Comparison of ENCODE assay signal across 8 mouse cellular contexts in the genomic region with DNA sequence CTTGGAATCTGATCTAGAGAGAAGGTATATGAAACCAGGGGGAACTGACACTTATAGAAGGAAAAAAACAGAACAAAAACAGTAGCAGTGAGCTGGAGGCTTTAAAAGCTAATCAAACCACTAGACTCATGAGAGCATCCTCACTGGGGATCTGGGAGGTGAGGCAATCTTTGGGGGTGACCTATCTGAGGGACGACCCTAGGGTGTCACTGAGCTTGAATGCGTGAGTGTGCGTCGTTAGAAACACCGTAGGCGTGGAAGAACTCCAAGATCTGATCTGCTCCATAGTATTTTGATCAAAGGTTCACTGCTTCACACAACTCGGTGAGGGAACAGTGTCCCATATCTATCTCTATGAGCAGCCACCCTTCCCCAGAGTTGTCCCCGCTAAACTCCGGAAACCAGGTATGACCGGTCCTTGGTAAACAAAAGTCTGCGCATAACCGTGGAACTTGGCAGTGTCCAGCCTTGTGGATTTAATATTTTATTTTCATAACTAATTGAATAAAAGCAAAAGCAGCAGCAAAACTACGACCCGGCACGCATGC. TPM values are rescaled to one million over a fixed set of nuclear protein-coding genes. Genes with fewer than 3 reads are reported as not detected.
DNase-seq lines count a peak whose midpoint lies in the region; ATAC-seq lines count a peak whose summit lies in the region.

No protein-coding gene starts in this region.

- H3K4me1 ChIP-seq in heart, embryonic 16.5 days (ENCODE audit: control insufficient read depth, insufficient read depth, low read length): peaks cover 23% of the 10 kb centered on the region
- peaks cover 39% of the 10 kb centered on the region for H3K4me1 ChIP-seq in hindbrain, embryonic 13.5 days (replicated peaks)
- peaks cover 8% of the 10 kb centered on the region for H3K4me1 ChIP-seq in midbrain, embryonic 11.5 days (ENCODE audit: control insufficient read depth, insufficient read depth, low read length)

- 0 out of 2 replicates have a peak overlapping the region, but pooled peaks have one; percentile 4 for H3K27ac ChIP-seq in heart, embryonic 16.5 days (ENCODE audit: low read length)
- 0 out of 2 replicates have a peak overlapping the region, but pooled peaks have one; percentile 48 for H3K27ac ChIP-seq in hindbrain, embryonic 13.5 days
- H3K27ac ChIP-seq in midbrain, embryonic 11.5 days (ENCODE audit: low read depth, low read length): no peak overlapping the region

- no peaks in the 10 kb centered on the region for H3K27me3 ChIP-seq in heart, embryonic 16.5 days (ENCODE audit: control insufficient read depth, insufficient read depth, low read length)
- H3K27me3 ChIP-seq in hindbrain, embryonic 13.5 days: no peaks in the 10 kb centered on the region
- no peaks in the 10 kb centered on the region for H3K27me3 ChIP-seq in midbrain, embryonic 11.5 days (ENCODE audit: control insufficient read depth, insufficient read depth, low read length)

- H3K9me3 ChIP-seq in heart, embryonic 16.5 days (replicated peaks; ENCODE audit: control insufficient read depth, low read length): no peaks in the 10 kb centered on the region
- H3K9me3 ChIP-seq in hindbrain, embryonic 13.5 days: no peaks in the 10 kb centered on the region
- no peaks in the 10 kb centered on the region for H3K9me3 ChIP-seq in midbrain, embryonic 11.5 days (ENCODE audit: control insufficient read depth, low read length)

- H3K9ac ChIP-seq in heart, embryonic 16.5 days (ENCODE audit: low read length): peak overlapping the region; percentile 97
- H3K9ac ChIP-seq in hindbrain, embryonic 13.5 days: peak overlapping the region; percentile 94
- peak overlapping the region; percentile 94 for H3K9ac ChIP-seq in midbrain, embryonic 11.5 days (ENCODE audit: low read length)

- H3K4me3 ChIP-seq in heart, embryonic 16.5 days (ENCODE audit: low read length): peak overlapping the region; percentile 97
- H3K4me3 ChIP-seq in hindbrain, embryonic 13.5 days: peak overlapping the region; percentile 90
- peak overlapping the region; percentile 92 for H3K4me3 ChIP-seq in midbrain, embryonic 11.5 days (ENCODE audit: low read depth, low read length)

- no peak for DNase-seq in heart, postnatal 14 days
- peak; percentile 86 for DNase-seq in midbrain, embryonic 11.5 days (ENCODE audit: low spot score, missing footprints)
- no peak for DNase-seq in natural killer cell, adult 2 months (ENCODE audit: low spot score in 2 of 2)
- no peak for DNase-seq in cerebellum, adult 9-10 months
- DNase-seq in urinary bladder, postnatal 25 days (ENCODE audit: low spot score): no peak

- WGBS in heart, embryonic 16.5 days: under 1% methylated on average over 15 of the region's 15 CpGs
- under 1% methylated on average over 15 of the region's 15 CpGs for WGBS in hindbrain, embryonic 13.5 days
- 2% methylated on average over 15 of the region's 15 CpGs for WGBS in midbrain, embryonic 11.5 days

- intact Hi-C loops in heart, postnatal 14 days (cut with DNase I): no loop called here

- H3K4me2 ChIP-seq in heart, embryonic 16.5 days (ENCODE audit: low read depth, low read length): peak overlapping the region; percentile 93
- peak overlapping the region; percentile 83 for H3K4me2 ChIP-seq in hindbrain, embryonic 13.5 days
- H3K4me2 ChIP-seq in midbrain, embryonic 11.5 days: peak overlapping the region; percentile 61

- no peaks in the 10 kb centered on the region for H3K36me3 ChIP-seq in heart, embryonic 16.5 days (ENCODE audit: control insufficient read depth, insufficient read depth)
- H3K36me3 ChIP-seq in hindbrain, embryonic 13.5 days: peaks cover 1% of the 10 kb centered on the region; the same call in 1 of the 2 replicates
- H3K36me3 ChIP-seq in midbrain, embryonic 11.5 days (ENCODE audit: control insufficient read depth, insufficient read depth, low read length): no peaks in the 10 kb centered on the region

- peak; percentile 24 for ATAC-seq in heart, embryonic 16.5 days (replicated peaks; ENCODE audit: extremely low read depth, insufficient read depth, low FRiP score)
- peak; percentile 24 for ATAC-seq in activated CD4-positive, CD25-positive, alpha-beta regulatory T cell, adult 4 months
- ATAC-seq in hindbrain, embryonic 13.5 days (ENCODE audit: low FRiP score): peak; percentile 81
- ATAC-seq in midbrain, embryonic 11.5 days (ENCODE audit: low FRiP score): peak; percentile 72; the same call in 1 of the 2 replicates

RNA-seq across cellular contexts. Expression of a gene that starts 0.4 kb away (rescaled TPM):
- 33.1 and 34.0 TPM in 2 replicates for polyA plus RNA-seq in heart, embryonic 16.5 days (2015; fragmentation: Nextera tagmentation; extraction: Ambion mirVana)
- 10 to 100 TPM; 47.5 to 52.1 TPM for total RNA-seq in heart, postnatal 14 days (2021)
- 10 to 100 TPM; 14.9 to 18.3 TPM for polyA plus RNA-seq in activated CD4-positive, CD25-positive, alpha-beta regulatory T cell, adult 4 months (2017; shearing (Covaris generic))
- 32.2 and 34.3 TPM in 2 replicates for polyA plus RNA-seq in hindbrain, embryonic 13.5 days (2015; fragmentation: Nextera tagmentation; extraction: Ambion mirVana)
- polyA plus RNA-seq in midbrain, embryonic 11.5 days (2014; fragmentation: Nextera tagmentation; extraction: Ambion mirVana): 24.2 and 25.0 TPM in 2 replicates

RNA-seq across cellular contexts. Expression of a gene that starts 39.2 kb away (rescaled TPM):
- 78.3 and 82.4 TPM in 2 replicates for polyA plus RNA-seq in heart, embryonic 16.5 days (2015; fragmentation: Nextera tagmentation; extraction: Ambion mirVana)
- total RNA-seq in heart, postnatal 14 days (2021): 10 to 100 TPM; 69.1 to 71.2 TPM
- 10 to 100 TPM; 65.1 to 86.1 TPM for polyA plus RNA-seq in activated CD4-positive, CD25-positive, alpha-beta regulatory T cell, adult 4 months (2017; shearing (Covaris generic))
- polyA plus RNA-seq in hindbrain, embryonic 13.5 days (2015; fragmentation: Nextera tagmentation; extraction: Ambion mirVana): 97.5 and 98.9 TPM in 2 replicates
- 62.0 and 70.1 TPM in 2 replicates for polyA plus RNA-seq in midbrain, embryonic 11.5 days (2014; fragmentation: Nextera tagmentation; extraction: Ambion mirVana)

RNA-seq across cellular contexts. Expression of a gene that starts 50.6 kb away (rescaled TPM):
- polyA plus RNA-seq in heart, embryonic 16.5 days (2015; fragmentation: Nextera tagmentation; extraction: Ambion mirVana): 3.3 and 3.8 TPM in 2 replicates
- 1 to 10 TPM; 3.2 to 3.4 TPM for total RNA-seq in heart, postnatal 14 days (2021)
- 1 to 10 TPM; 3.4 to 5.1 TPM for polyA plus RNA-seq in activated CD4-positive, CD25-positive, alpha-beta regulatory T cell, adult 4 months (2017; shearing (Covaris generic))
- 0.97 and 1.5 TPM in 2 replicates for polyA plus RNA-seq in hindbrain, embryonic 13.5 days (2015; fragmentation: Nextera tagmentation; extraction: Ambion mirVana)
- 1.1 and 1.2 TPM in 2 replicates for polyA plus RNA-seq in midbrain, embryonic 11.5 days (2014; fragmentation: Nextera tagmentation; extraction: Ambion mirVana)

Comparison
In these comparisons a context has a peak if more than half of its experiments do, and no peak if none do; other contexts are left out.
1. ATAC-seq: peak in every context shown above with its lines; median percentile 81 in hindbrain, embryonic 13.5 days; 72 in midbrain, embryonic 11.5 days; 24 in heart, embryonic 16.5 days; 24 in activated CD4-positive, CD25-positive, alpha-beta regulatory T cell, adult 4 months.